Comparison of ENCODE assay signal across 8 mouse cellular contexts in the genomic region with DNA sequence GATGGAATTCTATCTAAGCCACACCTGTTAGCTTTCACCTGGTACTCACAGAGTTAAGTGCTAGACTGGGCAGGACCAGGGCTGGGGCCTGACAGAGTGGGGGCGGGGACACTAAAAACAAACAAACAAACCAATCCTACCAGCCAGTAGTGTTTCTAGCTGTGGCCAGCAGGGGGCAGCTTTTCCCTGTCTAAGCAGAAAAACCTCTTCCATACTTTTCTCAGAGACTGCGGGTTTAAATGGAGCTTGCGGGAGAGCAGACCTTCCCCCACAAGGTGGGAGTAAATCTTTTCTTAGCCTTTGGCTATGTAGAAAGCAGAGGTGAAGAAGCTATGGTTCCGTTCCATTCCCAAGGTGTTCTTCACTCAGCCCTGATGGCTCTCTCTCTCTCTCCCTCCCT.
DNase-seq lines count a peak whose midpoint lies in the region; TF ChIP-seq lines count a peak whose summit lies in the region.

No protein-coding gene starts in this region.

- no peaks in the 10 kb centered on the region for H3K4me1 ChIP-seq in spleen, adult 2 months (ENCODE audit: control insufficient read depth, insufficient read depth, insufficient read length)

- intact Hi-C loops in left cerebral cortex, postnatal 36 days (cut with DNase I), result loop anchor here (5.0 kb wide), 2 partner anchors 244 to 529 kb away; no protein-coding TSS in a partner anchor

- no peak overlapping the region for H3K4me3 ChIP-seq in spleen, adult 2 months (ENCODE audit: extremely low read depth, insufficient read depth, insufficient read length)
- no peak overlapping the region for H3K4me3 ChIP-seq in myocyte

- no peak for TF ChIP-seq POLR2A in spleen, adult 2 months (IDR thresholded peaks at IDR 0.05; ENCODE audit: low read depth, low read length)
- no peak for TF ChIP-seq POLR2A in myocyte (IDR thresholded peaks at IDR 0.05; ENCODE audit: insufficient read length, low read depth)

- no peaks in the 10 kb centered on the region for H3K36me3 ChIP-seq in spleen, adult 2 months (ENCODE audit: control insufficient read depth, insufficient read depth, low read length)
- no peaks in the 10 kb centered on the region for H3K36me3 ChIP-seq in myocyte (ENCODE audit: control insufficient read depth, insufficient read depth)

- no peak overlapping the region for H3K27ac ChIP-seq in spleen, adult 2 months (ENCODE audit: insufficient read depth, low read length)

- TF ChIP-seq CTCF in spleen, adult 2 months (IDR thresholded peaks at IDR 0.05; ENCODE audit: extremely low read depth, insufficient read depth, insufficient read length, insufficient replicate concordance), result peak; percentile 22; the same call in 1 of the 2 replicates

- no peaks in the 10 kb centered on the region for H3K27me3 ChIP-seq in spleen, adult 2 months (ENCODE audit: control insufficient read depth, insufficient read depth, low read length)
- H3K27me3 ChIP-seq in myocyte (ENCODE audit: control insufficient read depth, insufficient read depth, insufficient read length), result no peaks in the 10 kb centered on the region

- DNase-seq in spleen, adult 2 months (ENCODE audit: low read depth in 1 of 2, low spot score in 2 of 2), result peak in 1 of 2 experiments; percentile 23
- no peak for DNase-seq in spleen, postnatal 4 days (ENCODE audit: low spot score in 2 of 2)
- DNase-seq in cerebellum, postnatal 25 days, result peak; percentile 70 to 78
- DNase-seq in gastrocnemius, adult 8-10 months (ENCODE audit: low spot score in 2 of 2), result peak; percentile 18 to 20
- peak; percentile 46 for DNase-seq in kidney, adult 11 months
- DNase-seq in left cerebral cortex, postnatal 36 days (ENCODE audit: low spot score in 2 of 2), result peak; percentile 36 to 55
- peak; percentile 60 for DNase-seq in thymus, postnatal 0 days (ENCODE audit: low spot score)

- H3ac ChIP-seq in myocyte (ENCODE audit: control insufficient read depth, insufficient read length), result no peak overlapping the region

- 54% methylated on average over 4 of the region's 4 CpGs for WGBS in spleen, adult 2 months

- peak overlapping the region; percentile 30 for H3K4me2 ChIP-seq in myocyte (ENCODE audit: low read depth)

- no peaks in the 10 kb centered on the region for H3K79me2 ChIP-seq in myocyte (ENCODE audit: control insufficient read depth, insufficient read depth)

TF ChIP-seq in myocyte, 11 proteins besides CTCF, POLR2A, EP300 and RAD21:
- TF ChIP-seq MYOG (IDR thresholded peaks at IDR 0.05; ENCODE audit: control insufficient read depth in 1 of 3, insufficient read depth in 1 of 3, insufficient read length in 2 of 3, low read depth in 2 of 3) (no peak), SRF (IDR thresholded peaks at IDR 0.05; ENCODE audit: control insufficient read depth, insufficient read length, low read depth) (no peak), MYOD1 (IDR thresholded peaks at IDR 0.05; ENCODE audit: control insufficient read depth in 1 of 3, insufficient read length in 2 of 3, low read depth in 2 of 3) (no peak), E2F4 (IDR thresholded peaks at IDR 0.05; ENCODE audit: insufficient read depth) (no peak), TCF3 (IDR thresholded peaks at IDR 0.05; ENCODE audit: insufficient read length, low read depth) (no peak), CEBPB (IDR thresholded peaks at IDR 0.05; ENCODE audit: insufficient read depth, poor library complexity, severe bottlenecking) (no peak), POLR2AphosphoS2 (IDR thresholded peaks at IDR 0.05; ENCODE audit: insufficient read length, low read depth) (no peak)

Comparison
In these comparisons a context has a peak if more than half of its experiments do, and no peak if none do; other contexts are left out.
1. DNase-seq: peak in cerebellum, postnatal 25 days (2 of 2), gastrocnemius, adult 8-10 months (2 of 2), kidney, adult 11 months (single experiment), left cerebral cortex, postnatal 36 days (2 of 2) and thymus, postnatal 0 days (single experiment); none in spleen, postnatal 4 days (0 of 2).